Mouse (Mus musculus): Measurements from ENCODE around the gene Atxn7l2. TPM values are rescaled to one million over a fixed set of nuclear protein-coding genes. Genes with fewer than 3 reads are reported as not detected.

Gene Atxn7l2
- polyA plus RNA-seq, 1 experiment from 2014 or later: 25.6 TPM

DNA sequence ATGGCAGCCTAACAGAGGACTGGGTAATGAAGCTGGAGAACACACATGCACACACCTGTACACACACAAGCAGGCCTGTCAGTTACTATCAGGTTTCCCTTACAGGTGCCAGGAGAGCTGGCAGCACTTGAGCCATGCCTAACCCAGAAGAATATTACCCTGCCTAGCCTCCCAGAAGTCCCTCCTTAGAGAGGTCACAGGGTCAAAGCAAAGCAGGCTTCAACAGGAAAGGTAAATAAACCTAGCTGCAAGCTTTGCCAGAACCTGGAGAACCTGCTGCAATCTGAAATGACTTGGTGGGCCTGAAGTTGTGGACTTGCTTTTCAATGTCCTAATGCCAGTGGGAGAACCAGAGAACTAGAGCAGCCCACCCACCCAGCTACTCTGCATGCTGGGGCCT lies 8.2 kb downstream of the Atxn7l2 start:
- Histone ChIP-seq H3K27me3 (ENCODE audit: control insufficient read depth, insufficient read depth, low read length) (no peaks in the 10 kb centered on the region), H3K27ac (replicated peaks; ENCODE audit: low read depth, low read length) (no peak overlapping the region), H3K4me3 (ENCODE audit: low read depth, low read length) (no peak overlapping the region), H3K4me1 (ENCODE audit: control insufficient read depth, insufficient read depth, low read length) (peaks cover 4% of the 10 kb centered on the region; the same call in 1 of the 2 replicates), H3K4me2 (ENCODE audit: low read depth, severe bottlenecking) (no peak overlapping the region), H3K9ac (ENCODE audit: low read length) (no peak overlapping the region), H3K9me3 (ENCODE audit: control insufficient read depth, low read length) (no peaks in the 10 kb centered on the region), H3K36me3 (ENCODE audit: control insufficient read depth, insufficient read depth, low read length) (peaks cover 21% of the 10 kb centered on the region; the same call in 1 of the 2 replicates)
- ATAC-seq (ENCODE audit: insufficient number of reproducible peaks, low FRiP score, low TSS enrichment, low read depth) (no peak), DNase-seq (ENCODE audit: low spot score) (no peak)

GRCm38 (mm10) chr3:108200329-108201323 lies 10.1 kb downstream of the Atxn7l2 start, which contains the start of gene Cyb561d1:
Gene Cyb561d1, minus strand, starts transcription at chr3:108201212.
- Histone ChIP-seq H3K4me3 (ENCODE audit: low read depth, low read length) (peak within 1 kb of the TSS; percentile 53), H3K27me3 (ENCODE audit: control insufficient read depth, insufficient read depth, low read length) (no peaks in the 10 kb centered on the region), H3K4me2 (ENCODE audit: low read depth, severe bottlenecking) (peak within 1 kb of the TSS; percentile 81), H3K9ac (ENCODE audit: low read length) (peak within 1 kb of the TSS; percentile 56), H3K36me3 (ENCODE audit: control insufficient read depth, insufficient read depth, low read length) (peaks cover 12% of the 10 kb centered on the region; the same call in 1 of the 2 replicates), H3K27ac (replicated peaks; ENCODE audit: low read depth, low read length) (peak within 1 kb of the TSS; percentile 9; the same call in 1 of the 2 replicates), H3K9me3 (ENCODE audit: control insufficient read depth, low read length) (no peaks in the 10 kb centered on the region), H3K4me1 (ENCODE audit: control insufficient read depth, insufficient read depth, low read length) (peaks cover 21% of the 10 kb centered on the region; the same call in 1 of the 2 replicates)
- whole genome bisulfite sequencing: 3% methylated on average over 44 of the region's 44 CpGs
- ATAC-seq (ENCODE audit: insufficient number of reproducible peaks, low FRiP score, low TSS enrichment, low read depth) (peak; percentile 80), DNase-seq (ENCODE audit: low spot score) (peak; percentile 94)

DNA sequence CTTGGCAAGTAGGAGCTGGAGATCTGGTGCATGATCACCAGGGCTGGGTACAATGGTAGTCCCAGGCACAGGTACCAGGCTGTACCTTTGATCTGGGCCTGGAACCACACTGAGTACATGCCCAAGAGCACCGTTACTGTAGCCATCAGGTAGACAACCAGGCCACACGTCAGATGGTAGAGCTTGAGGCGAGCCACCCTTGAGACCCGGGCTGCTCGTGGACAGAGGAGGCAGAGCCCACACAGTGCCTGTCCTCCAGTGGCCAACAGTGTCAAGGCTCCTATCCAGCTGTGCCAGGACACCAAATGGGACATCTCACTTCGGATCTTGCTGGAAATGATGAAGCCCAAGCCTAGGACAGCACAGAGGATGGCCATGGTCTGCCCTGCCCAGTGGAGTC lies 11.5 kb downstream of the Atxn7l2 start:
- Histone ChIP-seq H3K4me3 (ENCODE audit: low read depth, low read length) (no peak overlapping the region), H3K36me3 (ENCODE audit: control insufficient read depth, insufficient read depth, low read length) (0 out of 2 replicates have a peak, but pooled peaks cover 3% of the 10 kb centered on the region), H3K27me3 (ENCODE audit: control insufficient read depth, insufficient read depth, low read length) (no peaks in the 10 kb centered on the region), H3K9ac (ENCODE audit: low read length) (no peak overlapping the region), H3K27ac (replicated peaks; ENCODE audit: low read depth, low read length) (no peak overlapping the region), H3K4me1 (ENCODE audit: control insufficient read depth, insufficient read depth, low read length) (peaks cover 21% of the 10 kb centered on the region; the same call in 1 of the 2 replicates), H3K4me2 (ENCODE audit: low read depth, severe bottlenecking) (no peak overlapping the region), H3K9me3 (ENCODE audit: control insufficient read depth, low read length) (no peaks in the 10 kb centered on the region)
- WGBS: 88% methylated on average over 6 of the region's 6 CpGs
- DNase-seq (ENCODE audit: low spot score) (no peak), ATAC-seq (ENCODE audit: insufficient number of reproducible peaks, low FRiP score, low TSS enrichment, low read depth) (no peak)

DNA sequence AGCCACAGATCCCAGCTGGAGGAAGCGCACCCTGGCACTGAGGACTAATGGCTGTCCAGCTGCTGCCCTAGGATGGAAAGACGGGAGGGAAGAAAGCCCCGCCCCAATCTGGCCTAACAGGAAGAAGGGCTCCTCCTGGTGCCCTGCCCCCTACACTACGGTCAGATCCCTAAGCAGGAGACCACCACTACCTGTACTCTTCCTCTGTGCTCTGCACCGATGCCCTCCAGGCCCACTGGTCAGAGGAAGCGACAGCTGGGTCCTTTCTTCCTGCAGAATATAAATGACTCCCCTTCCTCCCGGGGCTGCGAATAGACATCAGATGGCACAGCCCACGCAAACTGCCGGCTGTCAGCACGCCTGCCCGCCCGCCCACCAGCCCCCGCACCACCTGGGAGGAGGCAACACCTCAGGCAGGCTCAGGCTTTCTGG lies 13.7 kb downstream of the Atxn7l2 start:
- ATAC-seq (ENCODE audit: insufficient number of reproducible peaks, low FRiP score, low TSS enrichment, low read depth): 0 out of 2 replicates have a peak, but pooled peaks have one; percentile 23
- Histone ChIP-seq H3K4me2 (ENCODE audit: low read depth, severe bottlenecking) (no peak overlapping the region; the same call in 1 of the 2 replicates), H3K4me3 (ENCODE audit: low read depth, low read length) (no peak overlapping the region), H3K4me1 (ENCODE audit: control insufficient read depth, insufficient read depth, low read length) (peaks cover 21% of the 10 kb centered on the region; the same call in 1 of the 2 replicates), H3K27me3 (ENCODE audit: control insufficient read depth, insufficient read depth, low read length) (no peaks in the 10 kb centered on the region), H3K9ac (ENCODE audit: low read length) (0 out of 2 replicates have a peak overlapping the region, but pooled peaks have one; percentile 3), H3K36me3 (ENCODE audit: control insufficient read depth, insufficient read depth, low read length) (no peaks in the 10 kb centered on the region), H3K27ac (replicated peaks; ENCODE audit: low read depth, low read length) (no peak overlapping the region), H3K9me3 (ENCODE audit: control insufficient read depth, low read length) (no peaks in the 10 kb centered on the region)
- 17% methylated on average over 13 of the region's 14 CpGs for WGBS
- DNase-seq (ENCODE audit: low spot score): peak; percentile 67

DNA sequence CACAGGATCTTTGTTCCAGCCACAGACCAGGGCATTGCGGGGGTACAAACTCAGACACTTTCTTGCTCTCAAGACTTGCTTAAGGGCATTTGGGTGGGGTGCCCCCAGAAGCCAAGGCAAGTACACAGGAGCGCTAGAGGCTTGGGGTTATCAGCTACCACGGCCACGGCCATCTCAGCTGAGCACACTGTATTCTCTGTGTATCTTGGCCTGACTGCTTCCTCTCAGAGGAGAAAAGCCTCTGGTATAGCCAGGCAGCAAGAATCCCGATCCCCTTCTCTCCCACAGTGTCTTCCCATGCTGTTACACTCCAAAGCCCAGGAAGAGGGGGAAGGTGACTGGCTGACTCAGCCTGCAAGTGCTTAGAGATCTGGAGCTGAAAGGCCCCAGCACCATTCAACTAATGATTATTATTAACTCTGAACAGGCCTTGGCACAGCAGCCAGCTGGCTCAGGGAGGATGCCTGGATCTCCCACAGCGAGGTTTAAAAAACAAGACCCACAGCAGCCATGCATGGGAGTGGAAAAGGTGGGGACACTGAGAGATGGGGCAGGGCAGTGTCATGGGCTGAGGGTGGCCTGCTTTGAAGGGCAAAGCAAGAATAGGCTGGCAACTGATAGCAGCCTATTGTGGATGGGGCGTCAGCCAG lies 14.7 kb downstream of the Atxn7l2 start:
- Histone ChIP-seq H3K36me3 (ENCODE audit: control insufficient read depth, insufficient read depth, low read length) (no peaks in the 10 kb centered on the region), H3K4me2 (ENCODE audit: low read depth, severe bottlenecking) (no peak overlapping the region), H3K4me3 (ENCODE audit: low read depth, low read length) (no peak overlapping the region), H3K9ac (ENCODE audit: low read length) (no peak overlapping the region; the same call in 1 of the 2 replicates), H3K27me3 (ENCODE audit: control insufficient read depth, insufficient read depth, low read length) (no peaks in the 10 kb centered on the region), H3K27ac (replicated peaks; ENCODE audit: low read depth, low read length) (no peak overlapping the region; the same call in 1 of the 2 replicates), H3K9me3 (ENCODE audit: control insufficient read depth, low read length) (no peaks in the 10 kb centered on the region), H3K4me1 (ENCODE audit: control insufficient read depth, insufficient read depth, low read length) (peaks cover 21% of the 10 kb centered on the region; the same call in 1 of the 2 replicates)
- ATAC-seq (ENCODE audit: insufficient number of reproducible peaks, low FRiP score, low TSS enrichment, low read depth) (no peak), DNase-seq (ENCODE audit: low spot score) (no peak)
- WGBS: 71% methylated on average over 7 of the region's 7 CpGs

DNA sequence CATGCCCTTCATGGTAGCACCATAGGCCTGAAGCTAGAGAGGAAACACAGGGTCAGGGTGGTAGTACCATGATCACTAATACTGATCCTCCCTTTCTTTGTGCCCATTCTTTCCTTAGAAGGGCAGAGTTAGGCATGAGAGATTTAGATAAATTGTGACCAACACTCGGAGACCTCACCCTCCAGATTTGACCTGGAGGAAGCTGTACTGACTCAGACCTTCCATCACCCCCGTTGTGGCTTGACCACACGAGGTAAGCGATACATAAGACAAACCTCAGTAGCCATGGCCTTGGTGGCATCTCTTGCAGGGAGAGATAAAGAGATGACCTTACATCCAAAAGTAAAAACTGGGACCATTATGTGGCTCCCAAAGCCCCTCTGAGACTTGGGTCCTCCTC lies 15.4 kb downstream of the Atxn7l2 start:
- no peak overlapping the region for H3K27ac ChIP-seq (replicated peaks; ENCODE audit: low read depth, low read length)
- H3K4me2 ChIP-seq (ENCODE audit: low read depth, severe bottlenecking): no peak overlapping the region
- H3K9me3 ChIP-seq (ENCODE audit: control insufficient read depth, low read length): no peaks in the 10 kb centered on the region
- no peaks in the 10 kb centered on the region for H3K27me3 ChIP-seq (ENCODE audit: control insufficient read depth, insufficient read depth, low read length)
- DNase-seq (ENCODE audit: low spot score) (no peak), ATAC-seq (ENCODE audit: insufficient number of reproducible peaks, low FRiP score, low TSS enrichment, low read depth) (no peak)
- WGBS: 72% methylated on average over 4 of the region's 4 CpGs
- H3K4me3 ChIP-seq (ENCODE audit: low read depth, low read length): no peak overlapping the region
- H3K36me3 ChIP-seq (ENCODE audit: control insufficient read depth, insufficient read depth, low read length): no peaks in the 10 kb centered on the region
- peaks cover 20% of the 10 kb centered on the region; the same call in 1 of the 2 replicates for H3K4me1 ChIP-seq (ENCODE audit: control insufficient read depth, insufficient read depth, low read length)
- no peak overlapping the region for H3K9ac ChIP-seq (ENCODE audit: low read length)

DNA sequence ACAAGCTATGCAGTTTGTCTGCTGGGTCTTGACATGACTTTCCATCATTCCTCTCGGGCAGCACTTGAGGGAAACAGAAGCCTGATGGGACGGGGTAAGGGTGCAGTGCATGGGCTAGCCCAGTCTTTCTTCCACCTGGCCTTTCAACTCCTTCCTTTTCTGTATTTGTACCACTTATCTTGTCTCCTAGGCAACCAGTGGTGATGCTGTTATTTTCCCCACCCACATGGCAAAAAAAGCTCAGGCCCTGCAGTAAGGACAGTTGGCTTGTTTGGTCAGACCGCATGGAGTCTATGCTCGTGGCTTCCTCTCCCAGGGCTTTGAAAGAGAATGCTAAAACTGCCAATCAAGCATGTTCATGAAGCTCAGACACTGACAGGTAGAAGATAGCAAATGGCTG lies 17.0 kb downstream of the Atxn7l2 start:
- Histone ChIP-seq H3K27me3 (ENCODE audit: control insufficient read depth, insufficient read depth, low read length) (no peaks in the 10 kb centered on the region), H3K9ac (ENCODE audit: low read length) (no peak overlapping the region), H3K27ac (replicated peaks; ENCODE audit: low read depth, low read length) (no peak overlapping the region), H3K4me3 (ENCODE audit: low read depth, low read length) (no peak overlapping the region), H3K4me1 (ENCODE audit: control insufficient read depth, insufficient read depth, low read length) (peaks cover 17% of the 10 kb centered on the region; the same call in 1 of the 2 replicates), H3K9me3 (ENCODE audit: control insufficient read depth, low read length) (no peaks in the 10 kb centered on the region), H3K4me2 (ENCODE audit: low read depth, severe bottlenecking) (no peak overlapping the region), H3K36me3 (ENCODE audit: control insufficient read depth, insufficient read depth, low read length) (no peaks in the 10 kb centered on the region)
- no peak for ATAC-seq (ENCODE audit: insufficient number of reproducible peaks, low FRiP score, low TSS enrichment, low read depth)
- DNase-seq (ENCODE audit: low spot score): no peak
- 66% methylated on average over 4 of the region's 4 CpGs for WGBS

DNA sequence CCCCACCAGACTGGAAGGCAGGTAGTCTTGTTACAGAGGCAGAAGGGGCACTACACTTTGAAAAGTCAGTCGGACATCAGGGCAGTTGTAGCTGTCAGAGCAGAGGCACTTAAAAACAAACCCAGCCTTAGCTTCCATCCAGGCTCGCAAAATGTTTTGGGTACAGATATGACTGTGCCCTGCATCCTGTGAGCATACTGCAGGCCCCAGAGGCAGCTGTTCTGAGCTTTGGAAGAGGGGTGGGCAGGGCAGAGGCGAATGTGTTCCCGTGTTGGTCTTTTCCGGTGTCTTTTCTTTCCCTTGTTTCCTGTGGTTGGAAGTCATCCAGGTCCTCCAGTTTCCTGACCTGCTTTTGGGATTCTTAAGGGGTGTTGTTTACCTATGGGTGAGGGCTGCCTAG lies 20.8 kb downstream of the Atxn7l2 start:
- DNase-seq (ENCODE audit: low spot score) (no peak), ATAC-seq (ENCODE audit: insufficient number of reproducible peaks, low FRiP score, low TSS enrichment, low read depth) (no peak)
- 59% methylated on average over 5 of the region's 5 CpGs for WGBS
- no peak overlapping the region for H3K4me2 ChIP-seq (ENCODE audit: low read depth, severe bottlenecking)
- H3K36me3 ChIP-seq (ENCODE audit: control insufficient read depth, insufficient read depth, low read length): no peaks in the 10 kb centered on the region
- H3K27ac ChIP-seq (replicated peaks; ENCODE audit: low read depth, low read length): no peak overlapping the region
- 0 out of 2 replicates have a peak, but pooled peaks cover 8% of the 10 kb centered on the region for H3K27me3 ChIP-seq (ENCODE audit: control insufficient read depth, insufficient read depth, low read length)
- peaks cover 6% of the 10 kb centered on the region; the same call in 1 of the 2 replicates for H3K4me1 ChIP-seq (ENCODE audit: control insufficient read depth, insufficient read depth, low read length)
- no peak overlapping the region for H3K9ac ChIP-seq (ENCODE audit: low read length)
- no peaks in the 10 kb centered on the region for H3K9me3 ChIP-seq (ENCODE audit: control insufficient read depth, low read length)
- no peak overlapping the region for H3K4me3 ChIP-seq (ENCODE audit: low read depth, low read length)

Data from limb, embryonic 11.5 days (tissue).